In genomic region chr10:121603556-121603955, GRCm38 (mm10) we compare ENCODE assay signal across 21 mouse cellular contexts. TPM values are rescaled to one million over a fixed set of nuclear protein-coding genes. Genes with fewer than 3 reads are reported as not detected.
"Had no signal": no experiment of that assay in that cellular context is flagged by ENCODE, and none has a peak within 500 bp of the region (broad histone marks: within the 10 kb centered on the region; RNA-seq: fewer than 3 reads in every experiment).

No protein-coding gene starts in this region.

- DNase-seq: lung, adult 2 months; lung, postnatal 10 days; midbrain, embryonic 14.5 days; retina, postnatal 1 day; right cerebral cortex, adult 18-20 months; right cerebral cortex, postnatal 25 days; right cerebral cortex, postnatal 4 days; thymus, adult 2 months; thymus, postnatal 25 days; thymus, postnatal 4 days had no signal

- H3K27ac ChIP-seq: lung, embryonic 15.5 days; midbrain, embryonic 10.5 days; midbrain, embryonic 12.5 days; neural tube, embryonic 13.5 days; neural tube, embryonic 15.5 days; stomach, embryonic 15.5 days; stomach, postnatal 0 days had no signal

- H3K4me3 ChIP-seq: lung, embryonic 15.5 days; midbrain, embryonic 10.5 days; midbrain, embryonic 12.5 days; myocyte; neural tube, embryonic 13.5 days; neural tube, embryonic 15.5 days; stomach, embryonic 15.5 days had no signal

- H3K4me1 ChIP-seq: lung, embryonic 15.5 days; midbrain, embryonic 10.5 days; midbrain, embryonic 12.5 days; neural tube, embryonic 13.5 days; neural tube, embryonic 15.5 days; stomach, embryonic 15.5 days had no signal

- H3K9me3 ChIP-seq: lung, embryonic 15.5 days; midbrain, embryonic 10.5 days; midbrain, embryonic 12.5 days; neural tube, embryonic 13.5 days; neural tube, embryonic 15.5 days; stomach, embryonic 15.5 days had no signal

- H3K4me2 ChIP-seq: lung, embryonic 15.5 days; midbrain, embryonic 12.5 days; neural tube, embryonic 13.5 days; neural tube, embryonic 15.5 days; stomach, embryonic 15.5 days had no signal

- ATAC-seq: midbrain, embryonic 16.5 days had no signal

- H3K27me3 ChIP-seq: lung, embryonic 15.5 days; midbrain, embryonic 12.5 days; neural tube, embryonic 13.5 days; neural tube, embryonic 15.5 days; stomach, embryonic 15.5 days had no signal

- H3K9ac ChIP-seq: lung, embryonic 15.5 days; midbrain, embryonic 12.5 days; neural tube, embryonic 13.5 days; neural tube, embryonic 15.5 days; stomach, embryonic 15.5 days had no signal

RNA-seq across cellular contexts. Expression of gene D930020B18Rik, which starts 37.8 kb away (rescaled TPM):
- polyA plus RNA-seq: midbrain, embryonic 10.5 days; midbrain, embryonic 12.5 days; myocyte; neural tube, embryonic 11.5 days; spleen, adult 2 months had no signal
